Comparison of ENCODE assay signal across 13 mouse cellular contexts in genomic region chr16:4907972-4908371, GRCm38 (mm10). TPM values are rescaled to one million over a fixed set of nuclear protein-coding genes. Genes with fewer than 3 reads are reported as not detected.
DNase-seq lines count a peak whose midpoint lies in the region; ATAC-seq and TF ChIP-seq lines count a peak whose summit lies in the region.
"Had no signal": no experiment of that assay in that cellular context is flagged by ENCODE, and none has a peak within 500 bp of the region (broad histone marks: within the 10 kb centered on the region; RNA-seq: fewer than 3 reads in every experiment).

No protein-coding gene starts in this region.

- H3K4me1 ChIP-seq in liver, embryonic 12.5 days = peaks cover 42% of the 10 kb centered on the region
- H3K4me1 ChIP-seq in hindbrain, embryonic 11.5 days (replicated peaks; ENCODE audit: control insufficient read depth, insufficient read depth, low read length) = no peaks in the 10 kb centered on the region
- no peaks in the 10 kb centered on the region for H3K4me1 ChIP-seq in midbrain, embryonic 10.5 days

- no peak for TF ChIP-seq CTCF in layer of hippocampus, adult 2 months (conservative IDR thresholded peaks at IDR 0.05)

- no peaks in the 10 kb centered on the region for H3K9me3 ChIP-seq in liver, embryonic 12.5 days (replicated peaks)
- no peaks in the 10 kb centered on the region for H3K9me3 ChIP-seq in hindbrain, embryonic 11.5 days (ENCODE audit: control insufficient read depth, low read length)
- H3K9me3 ChIP-seq in midbrain, embryonic 10.5 days (replicated peaks) = no peaks in the 10 kb centered on the region
- H3K9me3 ChIP-seq: megakaryocyte, embryonic 14.5 days; neural tube, embryonic 13.5 days had no signal

- WGBS in liver, embryonic 12.5 days (ENCODE audit: insufficient replicate concordance) = 36% methylated on average over 5 of the region's 5 CpGs
- 50% methylated on average over 4 of the region's 5 CpGs for WGBS in hindbrain, embryonic 11.5 days
- 43% methylated on average over 5 of the region's 5 CpGs for WGBS in midbrain, embryonic 10.5 days

- peak overlapping the region; percentile 51; the same call in 1 of the 2 replicates for H3K27ac ChIP-seq in layer of hippocampus, adult 2 months
- H3K27ac ChIP-seq in liver, embryonic 12.5 days = no peak overlapping the region
- H3K27ac ChIP-seq in hindbrain, embryonic 11.5 days (ENCODE audit: low read depth, low read length) = no peak overlapping the region
- no peak overlapping the region for H3K27ac ChIP-seq in midbrain, embryonic 10.5 days (replicated peaks)
- H3K27ac ChIP-seq: heart, adult 2 months; neural tube, embryonic 13.5 days had no signal

- no peak overlapping the region for H3K4me3 ChIP-seq in layer of hippocampus, adult 2 months
- H3K4me3 ChIP-seq in liver, embryonic 12.5 days = no peak overlapping the region
- H3K4me3 ChIP-seq in hindbrain, embryonic 11.5 days (ENCODE audit: low read depth, low read length) = no peak overlapping the region
- no peak overlapping the region for H3K4me3 ChIP-seq in midbrain, embryonic 10.5 days
- H3K4me3 ChIP-seq: heart, adult 2 months; megakaryocyte, embryonic 14.5 days; neural tube, embryonic 13.5 days had no signal

- ATAC-seq in liver, embryonic 12.5 days = peak; percentile 62
- no peak for ATAC-seq in hindbrain, embryonic 11.5 days (ENCODE audit: low FRiP score)
- ATAC-seq: forebrain, embryonic 14.5 days had no signal

- H3K27me3 ChIP-seq in liver, embryonic 12.5 days (replicated peaks) = no peaks in the 10 kb centered on the region
- H3K27me3 ChIP-seq in hindbrain, embryonic 11.5 days (ENCODE audit: control insufficient read depth, insufficient read depth, low read length) = no peaks in the 10 kb centered on the region
- no peaks in the 10 kb centered on the region for H3K27me3 ChIP-seq in midbrain, embryonic 10.5 days (ENCODE audit: low read depth, poor library complexity, severe bottlenecking)
- H3K27me3 ChIP-seq: megakaryocyte, embryonic 14.5 days; neural tube, embryonic 13.5 days had no signal

- peak overlapping the region; percentile 26; the same call in 1 of the 2 replicates for H3K4me2 ChIP-seq in liver, embryonic 12.5 days
- no peak overlapping the region for H3K4me2 ChIP-seq in hindbrain, embryonic 11.5 days (replicated peaks; ENCODE audit: low read depth, low read length)
- H3K4me2 ChIP-seq: neural tube, embryonic 13.5 days had no signal

- no peak for DNase-seq in layer of hippocampus, adult 2 months (ENCODE audit: low spot score in 2 of 2)
- no peak for DNase-seq in layer of hippocampus, postnatal 14 days (ENCODE audit: low spot score in 2 of 2)
- DNase-seq in R1 (ENCODE audit: low read depth, low spot score) = peak; percentile 72
- peak; percentile 34 for DNase-seq in spleen, adult 12 weeks (ENCODE audit: low spot score)
- DNase-seq in urinary bladder, adult 18-20 months (ENCODE audit: low spot score in 2 of 2) = no peak
- no peak for DNase-seq in hindbrain, embryonic 11.5 days (ENCODE audit: low spot score)
- no peak for DNase-seq in midbrain, embryonic 10.5 days (ENCODE audit: low spot score)
- DNase-seq: kidney, postnatal 10 days had no signal

- peaks cover 41% of the 10 kb centered on the region for H3K36me3 ChIP-seq in liver, embryonic 12.5 days
- no peaks in the 10 kb centered on the region for H3K36me3 ChIP-seq in hindbrain, embryonic 11.5 days (ENCODE audit: control insufficient read depth, insufficient read depth, low read length)
- H3K36me3 ChIP-seq in midbrain, embryonic 10.5 days = peaks cover 53% of the 10 kb centered on the region

- no peak overlapping the region for H3K9ac ChIP-seq in liver, embryonic 12.5 days
- H3K9ac ChIP-seq in hindbrain, embryonic 11.5 days (ENCODE audit: low read depth, low read length) = no peak overlapping the region
- H3K9ac ChIP-seq: neural tube, embryonic 13.5 days had no signal

RNA-seq across cellular contexts. Expression of gene Mgrn1, which starts 21.9 kb away (rescaled TPM):
- 100 to 1,000 TPM; 211 to 212 TPM for total RNA-seq in layer of hippocampus, adult 2 months (2021)
- total RNA-seq in layer of hippocampus, postnatal 14 days (2021) = 100 to 1,000 TPM; 190 to 194 TPM
- polyA plus RNA-seq in liver, embryonic 12.5 days (2016; fragmentation: Nextera tagmentation; extraction: Ambion mirVana) = 29.8 and 31.1 TPM in 2 replicates
- 61.3 and 68.8 TPM in 2 replicates for polyA plus RNA-seq in hindbrain, embryonic 11.5 days (2014; fragmentation: Nextera tagmentation; extraction: Ambion mirVana)
- polyA plus RNA-seq in midbrain, embryonic 10.5 days (2016; fragmentation: Nextera tagmentation; extraction: Ambion mirVana) = 68.5 and 78.2 TPM in 2 replicates

RNA-seq across cellular contexts. Expression of gene Ubald1, which starts 27.9 kb away (rescaled TPM):
- 10 to 100 TPM; 95.8 to 96.4 TPM for total RNA-seq in layer of hippocampus, adult 2 months (2021)
- 10 to 100 TPM; 80.1 to 84.6 TPM for total RNA-seq in layer of hippocampus, postnatal 14 days (2021)
- 14.7 and 16.8 TPM in 2 replicates for polyA plus RNA-seq in liver, embryonic 12.5 days (2016; fragmentation: Nextera tagmentation; extraction: Ambion mirVana)
- polyA plus RNA-seq in hindbrain, embryonic 11.5 days (2014; fragmentation: Nextera tagmentation; extraction: Ambion mirVana) = 26.1 and 28.9 TPM in 2 replicates
- 29.6 and 36.0 TPM in 2 replicates for polyA plus RNA-seq in midbrain, embryonic 10.5 days (2016; fragmentation: Nextera tagmentation; extraction: Ambion mirVana)

RNA-seq across cellular contexts. Expression of gene Nudt16l1, which starts 30.6 kb away (rescaled TPM):
- total RNA-seq in layer of hippocampus, adult 2 months (2021) = 10 to 100 TPM; 79.1 to 79.6 TPM
- 10 to 100 TPM; 75.5 to 77.1 TPM for total RNA-seq in layer of hippocampus, postnatal 14 days (2021)
- polyA plus RNA-seq in liver, embryonic 12.5 days (2016; fragmentation: Nextera tagmentation; extraction: Ambion mirVana) = 61.2 and 62.7 TPM in 2 replicates
- polyA plus RNA-seq in hindbrain, embryonic 11.5 days (2014; fragmentation: Nextera tagmentation; extraction: Ambion mirVana) = 131 and 138 TPM in 2 replicates
- polyA plus RNA-seq in midbrain, embryonic 10.5 days (2016; fragmentation: Nextera tagmentation; extraction: Ambion mirVana) = 136 and 141 TPM in 2 replicates

RNA-seq across cellular contexts. Expression of gene Anks3, which starts 56.0 kb away (rescaled TPM):
- 10 to 100 TPM; 75.8 to 98.0 TPM for total RNA-seq in layer of hippocampus, adult 2 months (2021)
- total RNA-seq in layer of hippocampus, postnatal 14 days (2021) = 10 to 100 TPM; 57.1 to 58.6 TPM
- 16.8 and 19.7 TPM in 2 replicates for polyA plus RNA-seq in liver, embryonic 12.5 days (2016; fragmentation: Nextera tagmentation; extraction: Ambion mirVana)
- 41.1 and 46.6 TPM in 2 replicates for polyA plus RNA-seq in hindbrain, embryonic 11.5 days (2014; fragmentation: Nextera tagmentation; extraction: Ambion mirVana)
- polyA plus RNA-seq in midbrain, embryonic 10.5 days (2016; fragmentation: Nextera tagmentation; extraction: Ambion mirVana) = 54.5 and 62.1 TPM in 2 replicates

Comparison
In these comparisons a context has a peak if more than half of its experiments do, and no peak if none do; other contexts are left out.
1. DNase-seq: peak in R1 (single experiment) and spleen, adult 12 weeks (single experiment); none in layer of hippocampus, adult 2 months (0 of 2), layer of hippocampus, postnatal 14 days (0 of 2), urinary bladder, adult 18-20 months (0 of 2), hindbrain, embryonic 11.5 days (single experiment) and midbrain, embryonic 10.5 days (single experiment).